Mouse (Mus musculus) kidney, adult 2 months (tissue): ENCODE measurements at regions not wholly inside any gene's neighbourhood (a gene's known extent, or its start where the extent isn't known, plus 50 kb on each side); places are given as distances from the start of the nearest gene placed in this dataset.

Source experiments
- CTCF ChIP-seq: fragments of 200-500 bp; conservative IDR thresholded peaks from 2 replicates; pipeline ENCODE4 v1.5.1; 2011; ENCODE audit warnings: low read depth, mild to moderate bottlenecking, control low read depth, low read length, moderate library complexity, mixed read lengths; ENCODE audit not compliant: insufficient read depth, insufficient read length
- POLR2A ChIP-seq: fragments of 200-500 bp; IDR thresholded peaks from one replicate; pipeline ENCODE4 v1.6.1; 2011; ENCODE audit warnings: low read depth, low read length, control low read depth

- TF ChIP-seq CTCF (no peak), POLR2A (no peak)
Measured at GRCm38 (mm10) chr1:16779791-16780190, 686.7 kb upstream of the 4930444P10Rik start.
